Mouse (Mus musculus): ENCODE results near the gene 3110082J24Rik. TPM values are rescaled to one million over a fixed set of nuclear protein-coding genes. Genes with fewer than 3 reads are reported as not detected.

The 3110082J24Rik gene
- total and polyA plus RNA-seq, 3 experiments, result not detected

GRCm38 (mm10) chr5:30114761-30115140 lies 8.9 kb upstream of the 3110082J24Rik start:
- Histone ChIP-seq H3K27me3 (ENCODE audit: control insufficient read depth in 1 of 2, insufficient read depth in 2 of 2, low read length in 2 of 2) (no peaks in the 10 kb centered on the region), H3K9ac (ENCODE audit: control insufficient read depth, low read depth, low read length, poor library complexity, severe bottlenecking) (no peak overlapping the region)

GRCm38 (mm10) chr5:30113881-30114760 lies 8.2 kb upstream of the 3110082J24Rik start:
- H3K27ac ChIP-seq (ENCODE audit: control insufficient read depth, low read depth, low read length), result no peak overlapping the region
- no peaks in the 10 kb centered on the region for H3K4me1 ChIP-seq (ENCODE audit: control insufficient read depth in 1 of 2, insufficient read depth in 2 of 2, low read length in 2 of 2)
- H3K79me2 ChIP-seq (ENCODE audit: control insufficient read depth, insufficient read depth, low read length, poor library complexity), result no peaks in the 10 kb centered on the region
- H3K9me3 ChIP-seq (replicated peaks; ENCODE audit: insufficient read depth, low read length), result no peaks in the 10 kb centered on the region
- H3K9ac ChIP-seq (ENCODE audit: control insufficient read depth, low read depth, low read length, poor library complexity, severe bottlenecking), result no peak overlapping the region
- no peak for TF ChIP-seq BHLHE40 (IDR thresholded peaks at IDR 0.05; ENCODE audit: borderline replicate concordance, low read depth, low read length)
- TF ChIP-seq TBP (IDR thresholded peaks at IDR 0.05; ENCODE audit: low read depth, low read length), result no peak
- TF ChIP-seq ZMIZ1 (IDR thresholded peaks at IDR 0.05; ENCODE audit: low read depth, low read length), result no peak
- no peak for TF ChIP-seq NELFE (IDR thresholded peaks at IDR 0.05; ENCODE audit: low read depth, low read length)
- TF ChIP-seq MAX (IDR thresholded peaks at IDR 0.05; ENCODE audit: low read length), result no peak
- TF ChIP-seq CHD1 (IDR thresholded peaks at IDR 0.05; ENCODE audit: low read depth, low read length), result no peak
- TF ChIP-seq GABPA (IDR thresholded peaks at IDR 0.05; ENCODE audit: low read depth, low read length), result no peak
- TF ChIP-seq TCF12 (IDR thresholded peaks at IDR 0.05; ENCODE audit: low read depth, low read length), result no peak
- H3K27me3 ChIP-seq (ENCODE audit: control insufficient read depth in 1 of 2, insufficient read depth in 2 of 2, low read length in 2 of 2), result no peaks in the 10 kb centered on the region
- no peaks in the 10 kb centered on the region for H3K36me3 ChIP-seq (ENCODE audit: control insufficient read depth in 1 of 2, insufficient read depth in 2 of 2, low read length in 2 of 2)
- no peak for DNase-seq (ENCODE audit: low read depth, low spot score)
- H3K4me3 ChIP-seq (ENCODE audit: control insufficient read depth in 1 of 2, insufficient read depth in 1 of 2, low read depth in 2 of 2, low read length in 2 of 2), result no peak overlapping the region

More at GRCm38 (mm10) chr5:30114761-30115140, 8.9 kb upstream of the 3110082J24Rik start:
- no peak for DNase-seq (ENCODE audit: low read depth, low spot score)
- Histone ChIP-seq H3K36me3 (ENCODE audit: control insufficient read depth in 1 of 2, insufficient read depth in 2 of 2, low read length in 2 of 2) (no peaks in the 10 kb centered on the region), H3K4me1 (ENCODE audit: control insufficient read depth in 1 of 2, insufficient read depth in 2 of 2, low read length in 2 of 2) (no peaks in the 10 kb centered on the region), H3K4me3 (ENCODE audit: control insufficient read depth in 1 of 2, insufficient read depth in 1 of 2, low read depth in 2 of 2, low read length in 2 of 2) (no peak overlapping the region), H3K9me3 (replicated peaks; ENCODE audit: insufficient read depth, low read length) (no peaks in the 10 kb centered on the region), H3K79me2 (ENCODE audit: control insufficient read depth, insufficient read depth, low read length, poor library complexity) (no peaks in the 10 kb centered on the region), H3K27ac (ENCODE audit: control insufficient read depth, low read depth, low read length) (no peak overlapping the region)
- TF ChIP-seq CTCF (IDR thresholded peaks at IDR 0.05 in 2 of 3, conservative IDR thresholded peaks at IDR 0.05 in 1 of 3; ENCODE audit: control insufficient read depth in 1 of 3, insufficient read depth in 1 of 3, low read depth in 2 of 3, low read length in 3 of 3, poor library complexity in 1 of 3, severe bottlenecking in 1 of 3), result no peak
- no peak for TF ChIP-seq UBTF (IDR thresholded peaks at IDR 0.05; ENCODE audit: borderline replicate concordance, insufficient read depth, low read depth, low read length)
- no peak for TF ChIP-seq HCFC1 (IDR thresholded peaks at IDR 0.05; ENCODE audit: low read depth, low read length)
- no peak for TF ChIP-seq POLR2AphosphoS5 (IDR thresholded peaks at IDR 0.05; ENCODE audit: borderline replicate concordance, low read depth, low read length)
- TF ChIP-seq USF1 (IDR thresholded peaks at IDR 0.05; ENCODE audit: low read depth, low read length), result no peak
- no peak for TF ChIP-seq CHD1 (IDR thresholded peaks at IDR 0.05; ENCODE audit: low read depth, low read length)
- TF ChIP-seq NELFE (IDR thresholded peaks at IDR 0.05; ENCODE audit: low read depth, low read length), result no peak
- TF ChIP-seq TBP (IDR thresholded peaks at IDR 0.05; ENCODE audit: low read depth, low read length), result no peak
- no peak for TF ChIP-seq ZC3H11A (IDR thresholded peaks at IDR 0.05; ENCODE audit: low read depth, low read length)
- no peak for TF ChIP-seq MYB (IDR thresholded peaks at IDR 0.05; ENCODE audit: low read depth, low read length)
- no peak for TF ChIP-seq GATA1 (IDR thresholded peaks at IDR 0.05; ENCODE audit: low read depth, low read length)
- no peak for TF ChIP-seq TAL1 (IDR thresholded peaks at IDR 0.05; ENCODE audit: low read length)
- TF ChIP-seq RCOR1 (IDR thresholded peaks at IDR 0.05; ENCODE audit: low read depth, low read length), result no peak
- no peak for TF ChIP-seq MAX (IDR thresholded peaks at IDR 0.05; ENCODE audit: low read length)
- no peak for TF ChIP-seq MYC (IDR thresholded peaks at IDR 0.05; ENCODE audit: low read depth, low read length)
